Mouse (Mus musculus) C2C12 (cell line): ENCODE measurements at regions not wholly inside any gene's neighbourhood (a gene's known extent, or its start where the extent isn't known, plus 50 kb on each side); places are given as distances from the start of the nearest gene placed in this dataset.

Source experiments
- CTCF ChIP-seq: IDR thresholded peaks from one replicate; pipeline ENCODE4 v1.5.1; 2011; ENCODE audit not compliant: control insufficient read depth, insufficient read depth, insufficient read length
- MAX ChIP-seq: IDR thresholded peaks from one replicate; pipeline ENCODE4 v1.6.1; 2011; ENCODE audit warnings: mild to moderate bottlenecking, control low read depth

DNA sequence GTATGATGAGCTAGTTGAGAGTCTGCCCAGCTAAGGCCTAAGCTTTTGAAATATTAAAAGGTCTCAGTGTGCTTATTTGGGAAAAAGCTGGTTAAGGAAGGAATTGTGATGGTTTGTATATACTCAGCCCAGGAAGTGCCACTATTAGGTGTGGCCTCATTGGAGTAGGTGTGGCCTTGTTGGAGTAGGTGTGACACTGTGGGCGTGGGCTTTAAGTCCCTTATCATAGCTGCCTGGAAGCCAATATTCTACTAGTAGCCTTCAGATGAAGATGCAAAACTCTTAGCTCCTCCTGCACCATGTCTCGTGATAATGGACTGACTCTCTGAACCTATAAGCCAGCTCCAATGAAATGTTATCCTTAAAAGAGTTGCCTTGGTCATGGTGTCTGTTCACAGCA is 72.8 kb upstream of the Tut7 start:
- TF ChIP-seq CTCF: no peak
- no peak for TF ChIP-seq MAX
